Mouse (Mus musculus): Measurements from ENCODE around the gene Garem2.

The Garem2 gene

DNA sequence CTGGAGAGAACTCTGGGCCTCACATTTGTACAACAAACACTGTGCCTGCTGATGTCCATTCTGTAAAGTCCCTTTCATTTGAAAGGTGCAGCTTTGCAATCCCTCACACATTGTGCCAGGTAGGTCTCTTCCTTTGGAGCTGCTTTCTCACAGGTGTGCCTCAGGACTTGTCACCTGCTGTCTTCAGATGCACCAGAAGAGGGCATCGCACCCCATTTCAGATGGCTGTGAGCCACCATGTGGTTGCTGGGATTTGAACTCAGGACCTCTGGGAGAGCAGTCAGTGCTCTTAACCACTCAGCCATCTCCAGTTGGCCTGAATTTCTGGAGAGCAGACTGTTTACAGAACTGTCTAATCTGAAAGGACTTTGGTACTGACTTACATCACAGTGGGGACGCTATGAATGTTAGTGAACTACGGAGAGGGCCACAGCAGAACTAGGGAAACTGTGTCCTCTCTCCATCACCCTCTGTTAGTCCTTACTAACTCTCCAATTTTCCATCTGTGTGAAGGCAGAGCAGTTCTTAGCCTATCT, 7.6 kb downstream of the Garem2 start:
- DNase-seq, result no peak

- peak in 1 of 2 experiments; percentile 48 for DNase-seq
Measured at GRCm38 (mm10) chr5:30113881-30114760, 9.2 kb downstream of the Garem2 start.

DNA sequence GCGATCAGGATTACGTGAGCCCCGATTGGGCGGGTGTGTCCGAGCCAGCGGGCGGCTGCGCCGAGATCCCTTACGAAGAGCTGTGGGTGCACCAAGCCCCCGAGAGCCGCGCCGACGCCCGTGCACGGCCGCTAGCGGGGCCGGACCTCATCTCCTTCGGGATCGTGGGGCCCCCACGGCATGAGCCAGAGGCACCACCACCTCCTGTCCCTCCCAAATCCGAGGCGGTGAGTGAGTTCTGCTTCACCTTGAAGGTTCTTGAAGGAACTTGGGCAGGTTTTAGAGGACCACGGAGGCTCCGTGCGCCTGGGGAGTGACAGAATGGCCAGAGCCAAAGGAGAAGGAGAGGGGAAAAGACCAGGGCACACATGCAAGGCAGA, 9.8 kb downstream of the Garem2 start:
- DNase-seq, result no peak

- no peak for DNase-seq
Measured at GRCm38 (mm10) chr5:30115718-30116117, 10.8 kb downstream of the Garem2 start.

- no peak for DNase-seq
Measured at GRCm38 (mm10) chr5:30118018-30118417, 13.1 kb downstream of the Garem2 start.

- no peak for DNase-seq
Measured at GRCm38 (mm10) chr5:30119163-30119562, 14.2 kb downstream of the Garem2 start.

GRCm38 (mm10) chr5:30120106-30120505, 15.1 kb downstream of the Garem2 start:
- no peak for DNase-seq

DNA sequence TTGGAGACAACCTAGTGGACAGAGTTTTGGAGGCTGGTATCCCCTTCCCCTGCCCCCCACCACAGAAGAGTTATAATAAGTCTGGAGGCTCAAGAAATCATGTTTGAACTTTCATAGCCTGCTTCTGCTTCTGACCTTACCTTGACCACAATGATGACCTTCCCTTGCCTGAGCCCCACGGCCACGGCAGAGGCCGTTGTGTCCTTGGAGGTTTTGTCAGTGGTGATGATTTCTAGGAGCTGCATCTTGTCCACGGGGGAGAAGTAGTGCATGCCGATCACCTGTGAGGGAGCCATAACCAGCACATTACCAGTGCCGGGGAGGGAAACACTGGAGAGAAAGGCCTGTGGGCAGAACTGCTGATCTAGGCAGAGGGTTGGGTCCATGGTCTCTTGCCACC, 17.5 kb downstream of the Garem2 start:
- no peak for DNase-seq

DNA sequence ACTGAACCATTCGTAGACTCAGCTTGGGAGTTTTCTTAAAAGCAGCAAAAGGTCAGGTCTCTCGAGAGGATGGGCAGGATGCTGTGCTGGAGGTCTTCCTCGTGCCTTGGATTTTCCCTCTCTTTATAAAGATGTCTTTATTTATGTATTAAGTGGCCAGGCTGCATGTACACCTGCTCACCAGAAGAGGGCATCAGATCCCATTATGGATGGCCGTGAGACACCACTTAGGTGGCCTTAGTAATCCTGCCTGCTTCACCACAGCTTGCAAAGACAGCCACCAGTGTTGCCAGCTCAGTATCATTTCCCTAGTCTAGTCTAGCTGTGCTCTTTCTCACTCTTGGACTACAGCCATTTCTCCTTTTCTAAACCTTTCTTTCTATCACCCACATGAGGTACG, 20.6 kb downstream of the Garem2 start:
- no peak for DNase-seq

GRCm38 (mm10) chr5:30126756-30127155, 21.8 kb downstream of the Garem2 start:
- DNase-seq, result no peak

DNA sequence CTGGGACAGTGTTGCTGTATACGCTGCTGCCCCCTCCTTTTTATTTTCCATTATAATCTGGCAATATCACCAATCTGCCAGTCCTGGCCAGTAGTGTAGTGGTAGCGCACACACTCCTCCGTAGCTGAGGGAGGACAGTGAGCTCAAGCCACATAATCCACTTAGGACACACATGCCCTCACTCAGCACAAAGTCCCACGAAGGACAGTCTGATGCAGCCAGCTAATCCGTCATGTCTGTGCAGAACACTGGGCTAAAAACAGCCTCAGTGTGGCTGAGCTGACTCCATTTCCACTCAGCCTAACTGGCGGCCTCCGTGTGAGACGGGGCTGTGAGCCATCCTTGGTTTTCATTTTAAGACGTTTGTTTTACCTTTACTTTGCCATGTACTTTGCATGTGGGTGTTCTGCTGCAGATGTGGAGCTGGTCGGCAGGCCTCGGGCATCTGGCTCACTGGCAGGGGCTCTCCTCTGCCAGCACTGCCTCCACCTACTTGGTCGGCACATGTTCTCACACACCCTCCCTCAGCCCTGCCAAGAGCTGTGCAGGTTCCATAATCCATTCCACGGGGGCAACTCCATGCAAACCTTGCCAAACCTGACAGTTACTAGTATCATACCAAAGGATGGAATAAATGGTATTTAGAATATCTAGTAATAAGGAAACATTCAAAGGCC, 23.1 kb downstream of the Garem2 start:
- no peak for DNase-seq

GRCm38 (mm10) chr5:30128680-30129079, 23.7 kb downstream of the Garem2 start:
- DNase-seq, result no peak

GRCm38 (mm10) chr5:30131246-30131645, 26.3 kb downstream of the Garem2 start:
- DNase-seq, result no peak

DNA sequence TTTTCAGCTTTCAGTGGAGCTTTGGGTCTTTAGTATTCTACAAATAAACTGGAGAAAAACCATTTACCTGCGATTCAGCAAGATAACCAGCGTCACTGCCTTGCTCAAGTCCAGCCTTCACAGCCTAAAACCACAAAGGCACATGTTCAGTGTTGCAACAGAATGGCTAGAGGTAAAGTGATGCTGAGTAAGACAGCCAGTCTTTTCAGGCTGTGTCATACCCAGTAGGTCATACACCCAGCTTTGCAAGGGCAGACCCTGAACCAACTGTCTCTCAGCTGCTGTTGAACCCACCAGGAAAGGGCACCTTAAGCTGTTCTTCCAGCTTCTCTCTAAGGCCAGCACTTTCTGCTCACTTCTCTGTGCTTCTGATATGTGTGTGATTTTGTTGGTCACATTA, 27.2 kb downstream of the Garem2 start:
- no peak for DNase-seq

GRCm38 (mm10) chr5:30135711-30136231, 30.8 kb downstream of the Garem2 start:
- DNase-seq, result no peak

GRCm38 (mm10) chr5:30137271-30137670, 32.3 kb downstream of the Garem2 start:
- no peak for DNase-seq

DNA sequence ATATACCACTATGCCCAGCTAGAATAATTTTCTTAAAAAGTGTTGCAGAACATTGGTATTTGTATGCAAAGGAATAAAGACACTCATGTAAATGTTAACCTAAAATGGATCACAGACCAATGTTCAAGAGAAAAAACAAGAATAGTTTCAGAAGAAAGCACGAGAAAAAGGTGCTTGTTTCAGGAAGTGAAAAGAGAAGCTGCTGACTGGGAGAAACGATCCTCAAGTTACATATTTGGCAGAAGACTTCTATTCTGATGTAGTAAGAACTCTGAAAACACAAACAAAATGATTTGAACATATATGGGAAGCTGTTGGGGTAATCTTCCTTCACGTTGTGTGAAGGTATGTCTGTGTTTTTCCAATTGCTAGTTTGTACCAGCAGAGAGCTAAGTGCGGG, 33.2 kb downstream of the Garem2 start:
- DNase-seq, result no peak

- DNase-seq, result no peak
Measured at GRCm38 (mm10) chr5:30146526-30146925, 41.6 kb downstream of the Garem2 start.

DNA sequence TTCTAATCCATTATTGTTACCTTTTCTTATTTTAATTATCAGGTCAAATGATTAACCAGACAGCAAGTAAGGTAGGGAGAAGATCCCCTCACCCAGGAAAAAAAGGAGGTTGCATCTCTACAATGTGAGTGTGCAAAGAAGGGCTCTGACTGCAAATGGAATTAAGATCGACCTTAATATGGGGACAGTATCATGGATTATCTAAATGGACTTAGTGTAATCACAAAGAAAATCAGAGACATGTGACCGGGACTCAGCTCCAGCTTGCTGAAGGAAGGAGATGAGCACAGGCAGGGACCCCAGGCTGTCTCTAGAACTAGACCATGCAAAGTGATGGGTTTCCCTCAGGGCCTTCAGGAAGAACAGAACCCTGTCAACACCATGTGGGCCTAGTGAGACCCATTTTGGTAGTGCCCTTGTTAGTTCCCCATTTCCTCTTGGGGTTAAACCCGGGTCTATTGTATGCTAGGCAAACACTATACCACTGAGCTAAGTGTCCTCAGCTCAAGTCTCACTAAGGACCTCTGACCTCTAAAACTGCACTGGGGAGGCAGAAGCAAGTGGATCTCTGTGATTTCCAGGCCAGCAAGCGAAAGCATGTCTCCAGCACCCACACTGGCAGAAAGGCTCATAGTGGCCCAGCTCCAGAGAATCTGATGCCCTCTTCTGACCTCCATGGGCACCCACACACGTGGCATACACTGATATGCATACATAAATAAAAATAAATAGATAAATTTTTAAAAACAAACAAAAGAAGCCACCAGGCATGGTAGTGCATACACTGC, 43.4 kb downstream of the Garem2 start:
- no peak for DNase-seq

GRCm38 (mm10) chr5:30152007-30152406, 47.0 kb downstream of the Garem2 start:
- no peak for DNase-seq

GRCm38 (mm10) chr5:30152413-30152812, 47.5 kb downstream of the Garem2 start:
- DNase-seq, result no peak

- DNase-seq, result no peak
Measured at GRCm38 (mm10) chr5:30153222-30153621, 48.3 kb downstream of the Garem2 start.

DNA sequence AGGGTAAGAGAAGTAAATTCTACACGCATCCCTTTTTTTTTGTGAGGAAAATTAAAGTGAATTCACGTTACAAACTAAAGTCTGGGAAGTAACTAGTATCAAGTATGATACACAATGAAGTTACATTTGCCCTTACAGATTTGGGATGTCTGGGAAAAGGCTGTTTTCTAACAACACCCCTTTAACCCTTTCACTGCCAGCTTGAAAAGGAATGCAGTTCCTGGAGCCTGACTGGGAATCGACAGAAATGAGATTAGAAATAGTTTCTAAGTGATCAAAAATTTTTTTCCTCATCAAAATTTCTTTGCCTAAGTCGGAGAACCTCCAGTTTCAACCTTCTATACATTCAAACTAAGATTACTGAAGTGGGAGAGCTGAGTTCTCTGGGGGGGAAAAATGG, 49.1 kb downstream of the Garem2 start:
- DNase-seq, result no peak
